Mouse (Mus musculus) E14TG2a.4 (cell line): ENCODE data around the gene Trim24.
A peak's percentile ranks its signal among the peaks of the same experiment; 100 is the strongest.

Source experiments
- H3K27me3 ChIP-seq: 2 replicates; pipeline ENCODE4 v1.6.1; 2014; ENCODE audit warnings: low read length, control low read depth; ENCODE audit not compliant: insufficient read depth
- H3K36me3 ChIP-seq: 2 replicates; pipeline ENCODE4 v1.6.1; 2014; ENCODE audit warnings: low read length, control low read depth; ENCODE audit not compliant: insufficient read depth
- H3K4me1 ChIP-seq: replicated peaks from 2 replicates; pipeline ENCODE4 v1.6.1; 2014; ENCODE audit warnings: low read depth, low read length, control low read depth
- H3K4me3 ChIP-seq: replicated peaks from 2 replicates; pipeline ENCODE4 v1.5.1; 2014; ENCODE audit warnings: mild to moderate bottlenecking, low read length
- H3K9me3 ChIP-seq: 2 replicates; pipeline ENCODE4 v1.6.1; 2014; ENCODE audit warnings: low read length, control low read depth
- CTCF ChIP-seq: conservative IDR thresholded peaks from 2 replicates; pipeline ENCODE4 v1.5.1; 2014; ENCODE audit warnings: low read length
- NANOG ChIP-seq: IDR thresholded peaks from 2 replicates; pipeline ENCODE4 v1.6.1; 2014; ENCODE audit warnings: borderline replicate concordance, low read length, mixed read lengths
- POU5F1 ChIP-seq: IDR thresholded peaks from 2 replicates; pipeline ENCODE4 v1.6.1; 2014; ENCODE audit warnings: low read length, borderline replicate concordance

Trim24 gene

GRCm38 (mm10) chr6:37967386-37967785 lies 96.8 kb downstream of the Trim24 start:
- Histone ChIP-seq H3K36me3 (peaks cover 84% of the 10 kb centered on the region), H3K4me3 (no peak overlapping the region), H3K9me3 (no peaks in the 10 kb centered on the region), H3K27me3 (no peaks in the 10 kb centered on the region), H3K4me1 (peaks cover 20% of the 10 kb centered on the region)
- TF ChIP-seq CTCF (no peak), NANOG (no peak), POU5F1 (no peak)

- H3K4me3 ChIP-seq, result no peak overlapping the region
- peaks cover 3% of the 10 kb centered on the region; the same call in 1 of the 2 replicates for H3K4me1 ChIP-seq
- TF ChIP-seq POU5F1 (no peak), CTCF (peak; percentile 33)
- no peaks in the 10 kb centered on the region for H3K27me3 ChIP-seq
- no peaks in the 10 kb centered on the region for H3K36me3 ChIP-seq
- H3K9me3 ChIP-seq, result no peaks in the 10 kb centered on the region
These were observed 136.8 kb downstream of the Trim24 start for GRCm38 (mm10) chr6:38007459-38007858.

- Histone ChIP-seq H3K27me3 (no peaks in the 10 kb centered on the region), H3K4me3 (no peak overlapping the region), H3K4me1 (peaks cover 3% of the 10 kb centered on the region; the same call in 1 of the 2 replicates), H3K36me3 (no peaks in the 10 kb centered on the region), H3K9me3 (no peaks in the 10 kb centered on the region)
- TF ChIP-seq CTCF (no peak), NANOG (no peak), POU5F1 (no peak)
These were observed 142.2 kb downstream of the Trim24 start for GRCm38 (mm10) chr6:38012829-38013228.
